Mouse (Mus musculus): ENCODE measurements at regions not wholly inside any gene's neighbourhood (a gene's known extent, or its start where the extent isn't known, plus 50 kb on each side); places are given as distances from the start of the nearest gene placed in this dataset.
"Not testable (repeated sequence)": the region's sequence is repeated elsewhere in the genome, so short reads cannot be mapped to it uniquely, and the experiment has no call there.

DNA sequence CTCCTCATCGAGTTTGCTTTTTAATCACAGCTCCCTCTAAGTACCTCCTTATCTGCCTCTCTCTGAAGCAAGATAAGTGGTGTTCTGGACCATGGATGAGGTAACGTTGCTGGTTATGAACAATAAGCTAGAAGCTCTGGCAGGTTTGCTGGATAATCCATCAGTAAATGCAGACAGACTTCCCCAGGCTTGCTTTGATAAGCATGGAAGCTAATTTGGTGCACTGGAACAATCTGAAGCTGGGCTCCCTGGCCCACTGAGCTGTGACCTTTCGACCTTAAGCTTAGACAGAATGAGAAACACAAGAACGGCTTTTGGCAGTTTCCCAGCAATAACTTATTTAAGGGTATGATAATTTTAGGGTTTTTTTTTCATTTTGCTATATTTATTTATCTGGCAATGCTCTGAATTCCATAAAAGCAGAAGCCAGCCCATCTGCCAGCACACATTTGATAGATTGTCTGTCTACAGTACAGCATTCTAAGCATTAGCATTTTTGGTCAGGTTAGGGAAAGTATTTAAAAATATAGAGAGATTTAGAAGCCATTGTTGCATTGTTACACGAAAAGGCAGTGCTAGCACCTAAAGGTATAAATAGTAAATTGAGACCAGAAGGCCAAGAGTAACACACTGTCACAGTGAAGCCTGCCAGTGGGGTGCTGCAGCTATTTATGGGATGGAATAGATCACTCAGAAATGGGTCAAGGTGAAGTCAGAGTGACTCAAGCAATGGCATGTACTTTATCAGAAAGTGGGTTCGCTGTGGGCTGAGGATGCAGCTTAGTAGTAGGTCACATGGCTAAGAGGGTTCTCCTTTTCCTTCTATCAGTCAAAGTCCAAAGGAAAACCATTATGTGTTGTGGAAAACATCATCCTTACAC lies 515.3 kb upstream of the N6amt1 start:
- ATAC-seq (ENCODE audit: insufficient number of reproducible peaks, insufficient read depth, low FRiP score, low TSS enrichment, low read depth): no peak
- H3K27me3 ChIP-seq: no peaks in the 10 kb centered on the region
- no peaks in the 10 kb centered on the region for H3K4me1 ChIP-seq (replicated peaks)
- H3K36me3 ChIP-seq: no peaks in the 10 kb centered on the region
- no peaks in the 10 kb centered on the region for H3K9me3 ChIP-seq
- no peak overlapping the region for H3K4me3 ChIP-seq (replicated peaks)
- H3K9ac ChIP-seq (replicated peaks): no peak overlapping the region
- H3K4me2 ChIP-seq: no peak overlapping the region
- 43% methylated on average over 6 of the region's 6 CpGs for WGBS
- H3K27ac ChIP-seq: no peak overlapping the region

DNA sequence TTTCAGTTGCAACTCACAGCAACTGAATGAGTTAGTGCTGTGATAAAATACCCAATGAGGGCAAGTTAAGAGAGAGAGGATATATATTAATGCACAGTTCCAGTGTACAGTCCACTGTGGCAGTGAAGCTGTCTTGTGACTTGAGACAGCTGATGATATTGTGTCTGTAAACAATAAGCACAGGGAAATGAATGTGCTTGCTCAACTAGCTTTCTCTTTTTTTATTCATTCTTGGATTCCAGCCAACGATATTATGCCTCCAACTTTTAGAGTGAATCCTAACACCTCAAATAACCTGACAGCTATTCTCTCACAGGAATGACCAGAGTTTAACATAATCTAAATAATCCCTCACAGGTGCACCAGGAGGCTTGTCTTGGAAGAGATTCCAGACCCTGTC lies 526.3 kb upstream of the N6amt1 start:
- Histone ChIP-seq H3K9ac (replicated peaks) (no peak overlapping the region), H3K27ac (no peak overlapping the region), H3K4me1 (replicated peaks) (no peaks in the 10 kb centered on the region), H3K4me2 (no peak overlapping the region), H3K27me3 (no peaks in the 10 kb centered on the region), H3K4me3 (replicated peaks) (no peak overlapping the region), H3K36me3 (no peaks in the 10 kb centered on the region), H3K9me3 (no peaks in the 10 kb centered on the region)
- WGBS: 45% methylated on average over 1 of the region's 1 CpGs
- no peak for ATAC-seq (ENCODE audit: insufficient number of reproducible peaks, insufficient read depth, low FRiP score, low TSS enrichment, low read depth)

GRCm38 (mm10) chr16:86826641-86827040 lies 527.3 kb upstream of the N6amt1 start:
- no peak overlapping the region for H3K27ac ChIP-seq
- no peak overlapping the region for H3K4me3 ChIP-seq (replicated peaks)
- WGBS: 62% methylated on average over 4 of the region's 4 CpGs
- ATAC-seq (ENCODE audit: insufficient number of reproducible peaks, insufficient read depth, low FRiP score, low TSS enrichment, low read depth): no peak
- no peaks in the 10 kb centered on the region for H3K4me1 ChIP-seq (replicated peaks)
- no peaks in the 10 kb centered on the region for H3K36me3 ChIP-seq
- H3K4me2 ChIP-seq: no peak overlapping the region
- no peaks in the 10 kb centered on the region for H3K27me3 ChIP-seq
- no peak overlapping the region for H3K9ac ChIP-seq (replicated peaks)
- no peaks in the 10 kb centered on the region for H3K9me3 ChIP-seq

GRCm38 (mm10) chr16:86823496-86823895 lies 530.5 kb upstream of the N6amt1 start:
- no peak for ATAC-seq (ENCODE audit: insufficient number of reproducible peaks, insufficient read depth, low FRiP score, low TSS enrichment, low read depth)
- H3K4me1 ChIP-seq (replicated peaks): no peaks in the 10 kb centered on the region
- WGBS: 88% methylated on average over 1 of the region's 1 CpGs

GRCm38 (mm10) chr16:86821586-86821985 lies 532.4 kb upstream of the N6amt1 start:
- no peak overlapping the region for H3K4me3 ChIP-seq (replicated peaks)
- ATAC-seq (ENCODE audit: insufficient number of reproducible peaks, insufficient read depth, low FRiP score, low TSS enrichment, low read depth): no peak
- H3K4me1 ChIP-seq (replicated peaks): peaks cover 10% of the 10 kb centered on the region
- no peaks in the 10 kb centered on the region for H3K27me3 ChIP-seq
- H3K4me2 ChIP-seq: no peak overlapping the region
- H3K9ac ChIP-seq (replicated peaks): no peak overlapping the region
- no peak overlapping the region for H3K27ac ChIP-seq
- H3K9me3 ChIP-seq: no peaks in the 10 kb centered on the region
- 98% methylated on average over 2 of the region's 2 CpGs for WGBS
- no peaks in the 10 kb centered on the region for H3K36me3 ChIP-seq

More at GRCm38 (mm10) chr16:86823496-86823895, 530.5 kb upstream of the N6amt1 start:
- no peaks in the 10 kb centered on the region for H3K36me3 ChIP-seq
- H3K9ac ChIP-seq (replicated peaks): no peak overlapping the region
- no peaks in the 10 kb centered on the region for H3K9me3 ChIP-seq
- H3K4me3 ChIP-seq (replicated peaks): no peak overlapping the region
- H3K27ac ChIP-seq: no peak overlapping the region
- H3K27me3 ChIP-seq: no peaks in the 10 kb centered on the region
- no peak overlapping the region for H3K4me2 ChIP-seq

- H3K4me3 ChIP-seq (replicated peaks); H3K36me3 ChIP-seq; H3K4me1 ChIP-seq (replicated peaks); H3K27ac ChIP-seq; ATAC-seq (ENCODE audit: insufficient number of reproducible peaks, insufficient read depth, low FRiP score, low TSS enrichment, low read depth); H3K9ac ChIP-seq (replicated peaks); H3K4me2 ChIP-seq; H3K9me3 ChIP-seq; H3K27me3 ChIP-seq: not testable (repeated sequence)
- 86% methylated on average over 1 of the region's 1 CpGs for WGBS
These were observed 535.3 kb upstream of the N6amt1 start for GRCm38 (mm10) chr16:86818639-86819038.

GRCm38 (mm10) chr16:86816763-86817593 lies 537.0 kb upstream of the N6amt1 start:
- Histone ChIP-seq H3K9me3 (no peaks in the 10 kb centered on the region), H3K27ac (0 out of 2 replicates have a peak overlapping the region, but pooled peaks have one; percentile 7)

DNA sequence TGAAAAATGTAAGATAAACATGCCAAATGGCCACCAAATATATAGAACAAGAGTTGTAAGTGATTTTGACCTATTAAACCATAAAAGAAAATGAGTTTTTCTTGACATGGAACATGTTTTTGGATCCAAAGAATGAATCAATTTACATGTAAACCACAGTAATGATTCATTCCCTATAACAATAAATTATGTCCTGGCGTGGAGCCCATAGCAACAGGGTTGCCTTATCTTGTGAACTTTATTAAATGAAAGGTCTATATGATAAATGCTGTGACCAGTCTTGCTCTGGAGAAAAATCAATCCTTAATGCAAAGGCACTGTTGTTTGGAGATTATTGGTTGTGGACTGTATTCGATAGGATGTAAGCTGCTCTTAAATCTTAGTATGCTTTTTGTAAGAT lies 538.0 kb upstream of the N6amt1 start:
- 83% methylated on average over 2 of the region's 2 CpGs for WGBS
- no peak for ATAC-seq (ENCODE audit: insufficient number of reproducible peaks, insufficient read depth, low FRiP score, low TSS enrichment, low read depth)

More at GRCm38 (mm10) chr16:86816763-86817593, 537.0 kb upstream of the N6amt1 start:
- ATAC-seq (ENCODE audit: insufficient number of reproducible peaks, insufficient read depth, low FRiP score, low TSS enrichment, low read depth): no peak
- H3K4me3 ChIP-seq (replicated peaks): no peak overlapping the region
- H3K4me2 ChIP-seq: no peak overlapping the region; the same call in 1 of the 2 replicates
- no peak overlapping the region for H3K9ac ChIP-seq (replicated peaks)
- H3K4me1 ChIP-seq (replicated peaks): peaks cover 10% of the 10 kb centered on the region
- WGBS: 47% methylated on average over 8 of the region's 8 CpGs
- H3K36me3 ChIP-seq: no peaks in the 10 kb centered on the region
- H3K27me3 ChIP-seq: no peaks in the 10 kb centered on the region

GRCm38 (mm10) chr16:86812692-86813091 lies 541.3 kb upstream of the N6amt1 start:
- no peak overlapping the region for H3K4me2 ChIP-seq
- no peaks in the 10 kb centered on the region for H3K36me3 ChIP-seq
- no peaks in the 10 kb centered on the region for H3K9me3 ChIP-seq
- peaks cover 10% of the 10 kb centered on the region for H3K4me1 ChIP-seq (replicated peaks)
- no peak overlapping the region for H3K4me3 ChIP-seq (replicated peaks)
- H3K9ac ChIP-seq (replicated peaks): no peak overlapping the region
- no peak for ATAC-seq (ENCODE audit: insufficient number of reproducible peaks, insufficient read depth, low FRiP score, low TSS enrichment, low read depth)
- 51% methylated on average over 5 of the region's 5 CpGs for WGBS
- H3K27ac ChIP-seq: no peak overlapping the region
- no peaks in the 10 kb centered on the region for H3K27me3 ChIP-seq

More for the DNA sequence above, 538.0 kb upstream of the N6amt1 start:
- Histone ChIP-seq H3K4me3 (replicated peaks) (no peak overlapping the region), H3K4me2 (no peak overlapping the region), H3K27me3 (no peaks in the 10 kb centered on the region), H3K4me1 (replicated peaks) (peaks cover 10% of the 10 kb centered on the region), H3K27ac (no peak overlapping the region), H3K9me3 (no peaks in the 10 kb centered on the region), H3K9ac (replicated peaks) (no peak overlapping the region), H3K36me3 (no peaks in the 10 kb centered on the region)

DNA sequence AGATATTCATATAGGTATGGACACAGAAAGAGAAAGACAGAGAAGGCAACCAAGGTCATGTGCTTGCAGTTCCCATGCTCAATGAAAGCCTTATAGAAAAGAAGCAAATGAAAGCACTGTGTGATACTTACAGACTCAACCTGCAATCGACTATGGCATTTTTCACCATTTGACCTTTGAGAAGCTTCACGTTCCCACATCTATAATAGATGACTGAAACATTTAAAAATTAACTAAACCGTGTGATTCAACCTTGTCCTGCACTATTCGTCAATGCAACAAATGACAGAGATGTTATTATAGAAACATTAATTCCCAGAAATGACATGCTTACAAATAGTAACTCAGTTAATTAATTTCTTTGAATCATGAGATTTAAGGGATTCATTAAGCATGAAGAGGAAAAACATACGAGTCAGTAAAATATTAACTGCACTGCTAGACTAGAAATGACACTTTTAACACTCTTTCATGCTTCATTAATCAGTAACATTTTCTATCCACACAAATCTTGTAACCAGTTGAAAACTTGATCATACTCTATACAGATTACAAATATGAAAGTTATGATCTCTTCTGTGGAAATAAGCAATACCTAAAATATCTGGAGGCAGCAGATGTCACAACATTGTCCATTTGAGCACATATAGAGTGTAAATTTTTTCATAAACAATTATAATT lies 545.2 kb upstream of the N6amt1 start:
- Histone ChIP-seq H3K27me3 (no peaks in the 10 kb centered on the region), H3K36me3 (no peaks in the 10 kb centered on the region), H3K9ac (replicated peaks) (no peak overlapping the region), H3K4me1 (replicated peaks) (no peaks in the 10 kb centered on the region), H3K4me3 (replicated peaks) (no peak overlapping the region), H3K27ac (no peak overlapping the region), H3K4me2 (no peak overlapping the region), H3K9me3 (no peaks in the 10 kb centered on the region)
- 81% methylated on average over 5 of the region's 5 CpGs for WGBS
- no peak for ATAC-seq (ENCODE audit: insufficient number of reproducible peaks, insufficient read depth, low FRiP score, low TSS enrichment, low read depth)

GRCm38 (mm10) chr16:86806374-86806773 lies 547.6 kb upstream of the N6amt1 start:
- Histone ChIP-seq H3K27ac (no peak overlapping the region), H3K4me2 (no peak overlapping the region), H3K4me3 (replicated peaks) (no peak overlapping the region), H3K9me3 (no peaks in the 10 kb centered on the region), H3K9ac (replicated peaks) (no peak overlapping the region), H3K4me1 (replicated peaks) (no peaks in the 10 kb centered on the region), H3K36me3 (no peaks in the 10 kb centered on the region), H3K27me3 (no peaks in the 10 kb centered on the region)
- 89% methylated on average over 2 of the region's 2 CpGs for WGBS
- no peak for ATAC-seq (ENCODE audit: insufficient number of reproducible peaks, insufficient read depth, low FRiP score, low TSS enrichment, low read depth)
